Mouse (Mus musculus) spleen, adult 18-20 months (tissue): Measurements from ENCODE around the gene Ndufaf2.

Experiments
- DNase-seq, 2 experiments: peaks; one replicate each; pipeline ENCODE4 v3.0.0; 2022; ENCODE audit warnings: mixed read lengths in 2 of 2

Gene Ndufaf2

GRCm38 (mm10) chr13:107955327-107956110 lies 202.9 kb downstream of the Ndufaf2 start:
- no peak for DNase-seq

- no peak for DNase-seq
Observed at GRCm38 (mm10) chr13:107954445-107955261, 203.8 kb downstream of the Ndufaf2 start.

GRCm38 (mm10) chr13:107954100-107954444 lies 204.4 kb downstream of the Ndufaf2 start:
- DNase-seq = no peak
